Mouse (Mus musculus): ENCODE measurements at regions not wholly inside any gene's neighbourhood (a gene's known extent, or its start where the extent isn't known, plus 50 kb on each side); places are given as distances from the start of the nearest gene placed in this dataset.
A peak's percentile ranks its signal among the peaks of the same experiment; 100 is the strongest.

DNA sequence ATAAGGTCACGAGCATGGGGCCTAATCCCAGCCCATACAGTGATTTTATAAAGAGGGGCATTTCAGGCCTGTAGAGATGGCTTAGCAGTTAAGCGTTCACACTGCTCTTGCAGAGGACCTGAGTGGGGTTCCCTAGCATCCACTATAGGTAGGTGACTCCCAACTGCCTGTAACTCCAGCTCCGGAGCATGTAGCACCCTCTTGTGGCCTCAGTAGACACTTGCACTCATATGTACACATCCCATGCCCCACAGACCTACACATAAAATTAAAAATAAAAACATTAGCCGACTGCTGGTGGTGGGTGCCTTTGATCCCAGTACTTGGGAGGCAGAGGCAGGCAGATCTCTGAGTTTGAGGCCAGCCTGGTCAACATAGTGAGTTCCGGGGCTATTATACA lies 158.8 kb downstream of the Unc5cl start:
- TF ChIP-seq CTCF (IDR thresholded peaks at IDR 0.05) (peak; percentile 30), EP300 (IDR thresholded peaks at IDR 0.05; ENCODE audit: insufficient read depth, low read depth, low read length) (no peak), POLR2A (IDR thresholded peaks at IDR 0.05; ENCODE audit: insufficient read depth, low read depth, low read length) (no peak)

Measured in heart, adult 2 months (tissue).